Mouse (Mus musculus) forebrain, embryonic 10.5 days (tissue): ENCODE measurements around the gene Robo1. TPM values are rescaled to one million over a fixed set of nuclear protein-coding genes. Genes with fewer than 3 reads are reported as not detected.

Experiments used
- DNase-seq: peaks from one replicate; pipeline ENCODE4 v3.0.0-alpha.2; 2017; ENCODE audit warnings: low spot score; ENCODE audit errors: extremely low spot score
- H3K27ac ChIP-seq: fragments of 300-500 bp; sonication (generic); 2 replicates; pipeline ENCODE4 v1.5.1; 2016; ENCODE audit warnings: mild to moderate bottlenecking
- H3K27me3 ChIP-seq: fragments of 300-500 bp; sonication (generic); 2 replicates; pipeline ENCODE4 v1.6.1; 2016; ENCODE audit warnings: mild to moderate bottlenecking; ENCODE audit not compliant: poor library complexity, severe bottlenecking
- H3K36me3 ChIP-seq: fragments of 300-500 bp; sonication (generic); replicated peaks from 2 replicates; pipeline ENCODE4 v1.6.1; 2016; ENCODE audit warnings: mild to moderate bottlenecking, moderate library complexity
- H3K4me1 ChIP-seq: fragments of 300-500 bp; sonication (generic); 2 replicates; pipeline ENCODE4 v1.6.1; 2016
- H3K4me3 ChIP-seq: fragments of 300-500 bp; sonication (generic); 2 replicates; pipeline ENCODE4 v1.5.1; 2016; ENCODE audit warnings: mild to moderate bottlenecking, moderate library complexity
- H3K9me3 ChIP-seq: fragments of 300-500 bp; sonication (generic); 2 replicates; pipeline ENCODE4 v1.6.1; 2016; ENCODE audit warnings: mild to moderate bottlenecking, moderate library complexity
- WGBS: fragments of 180-500 bp; shearing (Covaris S2); methylation state at CpG from one replicate; pipeline ENCODE4 v1.1.7; 2016; 5-methylcytosine and 5-hydroxymethylcytosine counted together
- polyA plus RNA-seq: library from polyadenylated mRNA; unstranded; fragments of >200 nt; fragmentation: Nextera tagmentation; extraction: Ambion mirVana; gene quantifications from 2 replicates; pipeline ENCODE4 v1.2.1, GENCODE M21; 2016

The Robo1 gene
- polyA plus RNA-seq, 1 experiment from 2014 or later: 22.0 TPM

DNA sequence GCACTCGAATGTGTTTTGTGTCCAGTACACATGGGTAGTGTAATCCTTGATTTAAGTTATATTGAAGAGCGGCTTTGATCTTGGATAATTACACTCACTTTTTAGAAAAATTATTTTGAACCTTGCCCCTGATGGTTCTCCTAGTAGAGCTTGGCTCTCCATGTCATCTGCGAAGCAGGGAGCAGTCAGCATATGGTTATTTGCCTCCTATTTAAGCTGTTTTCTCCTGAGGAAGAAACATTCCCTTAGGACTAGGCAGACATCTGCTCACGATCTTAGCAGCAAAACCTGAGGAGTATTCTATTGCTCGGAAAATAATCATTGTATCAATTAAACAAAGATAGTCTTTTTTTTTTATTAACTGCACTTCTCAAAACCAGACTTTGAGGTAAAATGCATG is 439.6 kb downstream of the Robo1 start:
- H3K27ac ChIP-seq: no peak overlapping the region
- WGBS: 84% methylated on average over 5 of the region's 5 CpGs

DNA sequence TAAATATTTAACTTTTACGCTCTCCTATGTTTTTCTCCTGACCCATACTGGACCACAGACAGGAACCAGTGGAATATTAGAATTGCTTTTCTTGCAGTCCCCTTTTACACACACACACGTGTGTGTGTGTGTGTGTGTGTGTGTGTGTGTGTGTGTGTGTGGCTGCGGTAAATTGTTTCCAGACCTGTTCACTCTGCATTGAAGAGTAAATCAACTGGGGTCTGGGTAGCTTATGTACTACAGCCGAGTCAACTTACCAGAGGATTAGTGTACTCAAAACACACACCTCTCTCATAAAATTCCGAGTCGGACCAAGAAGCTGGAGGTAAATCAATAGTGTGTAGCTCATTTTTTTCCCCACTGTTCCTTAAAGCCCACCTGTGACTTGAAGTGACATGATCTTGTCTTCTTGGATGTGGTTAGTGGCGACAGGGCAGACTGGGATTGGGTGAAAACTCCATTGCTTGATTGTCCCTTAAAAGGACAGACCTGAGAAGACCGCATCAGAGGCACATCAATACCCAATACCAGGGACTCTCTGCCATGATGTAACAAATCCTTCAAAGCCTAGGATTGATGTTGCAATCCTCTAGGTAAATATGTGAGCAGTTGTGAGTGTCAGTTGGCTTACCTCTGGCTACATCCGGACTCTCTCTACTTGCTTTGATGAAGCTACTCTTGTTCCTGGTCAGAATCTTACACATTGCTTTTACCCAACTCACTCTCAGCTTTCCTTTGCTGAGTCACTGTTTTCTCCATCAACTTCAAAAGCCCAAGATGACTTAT is 457.2 kb downstream of the Robo1 start:
- DNase-seq: no peak
- peaks cover 14% of the 10 kb centered on the region for H3K4me1 ChIP-seq
- WGBS: 85% methylated on average over 9 of the region's 9 CpGs

More for the DNA sequence above, 439.6 kb downstream of the Robo1 start:
- Histone ChIP-seq H3K4me1 (peaks cover 4% of the 10 kb centered on the region; the same call in 1 of the 2 replicates), H3K9me3 (peaks cover 10% of the 10 kb centered on the region), H3K36me3 (peaks cover 12% of the 10 kb centered on the region), H3K27me3 (no peaks in the 10 kb centered on the region), H3K4me3 (no peak overlapping the region)
- no peak for DNase-seq

DNA sequence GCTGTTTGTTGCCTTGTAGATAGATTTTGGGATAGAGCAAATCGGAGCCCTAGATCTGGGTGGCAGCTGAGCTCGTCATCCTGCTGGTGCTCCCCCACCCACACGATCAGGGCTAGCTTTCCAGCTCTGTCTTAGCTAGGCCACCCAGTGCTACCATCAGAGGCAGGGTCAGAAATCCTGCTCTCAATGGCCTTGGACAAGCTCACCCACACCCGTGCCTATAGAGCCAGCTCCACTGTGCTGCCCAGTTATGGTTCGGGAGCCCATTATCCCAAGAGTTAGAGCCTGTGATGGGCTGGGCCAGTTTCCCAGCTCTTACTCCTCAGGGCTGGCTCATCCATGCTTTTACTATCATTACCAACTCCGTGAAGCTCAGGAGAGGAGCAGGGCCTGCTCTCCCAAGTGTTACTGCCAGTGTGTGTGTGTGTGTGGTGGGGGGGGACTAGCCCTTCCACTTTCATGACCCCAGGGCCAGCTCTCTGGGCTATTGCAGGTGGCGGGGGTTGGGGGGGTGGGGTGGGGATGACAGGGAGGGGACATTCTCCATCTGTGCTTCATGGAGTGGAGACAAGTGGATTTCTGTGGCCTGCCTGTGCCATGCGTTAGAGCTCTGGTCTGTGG is 461.2 kb downstream of the Robo1 start:
- Histone ChIP-seq H3K36me3 (no peaks in the 10 kb centered on the region), H3K4me1 (peaks cover 50% of the 10 kb centered on the region)

More for the DNA sequence above, 457.2 kb downstream of the Robo1 start:
- H3K36me3 ChIP-seq: no peaks in the 10 kb centered on the region
- no peaks in the 10 kb centered on the region for H3K9me3 ChIP-seq
- no peaks in the 10 kb centered on the region for H3K27me3 ChIP-seq
- no peak overlapping the region for H3K27ac ChIP-seq
- H3K4me3 ChIP-seq: no peak overlapping the region

DNA sequence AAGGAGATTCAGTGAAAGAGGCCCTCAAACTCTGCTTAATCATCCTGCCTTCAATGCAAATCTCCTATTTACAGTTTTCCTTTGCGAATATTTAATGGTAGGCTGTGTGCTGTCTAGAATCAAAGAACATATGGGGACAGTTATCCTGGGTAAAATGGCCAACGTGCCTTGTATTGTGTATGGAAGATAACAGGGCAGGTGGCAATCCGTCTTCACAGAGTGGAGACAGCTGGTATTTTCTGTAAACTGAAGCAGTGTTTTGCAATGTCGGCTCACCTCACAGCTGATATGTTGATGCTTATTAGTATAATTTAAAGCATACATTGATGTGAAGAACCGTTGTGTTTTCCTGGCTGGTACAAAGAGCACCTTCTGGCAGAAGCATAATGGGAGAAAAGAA is 464.2 kb downstream of the Robo1 start:
- Histone ChIP-seq H3K27ac (0 out of 2 replicates have a peak overlapping the region, but pooled peaks have one; percentile 25), H3K36me3 (no peaks in the 10 kb centered on the region), H3K4me3 (no peak overlapping the region), H3K27me3 (no peaks in the 10 kb centered on the region), H3K4me1 (peaks cover 50% of the 10 kb centered on the region), H3K9me3 (no peaks in the 10 kb centered on the region)
- WGBS: 49% methylated on average over 5 of the region's 5 CpGs
- DNase-seq: no peak

More for the DNA sequence above, 461.2 kb downstream of the Robo1 start:
- Histone ChIP-seq H3K4me3 (no peak overlapping the region), H3K27ac (peak overlapping the region; percentile 60; the same call in 1 of the 2 replicates), H3K9me3 (no peaks in the 10 kb centered on the region), H3K27me3 (no peaks in the 10 kb centered on the region)
- no peak for DNase-seq
- WGBS: 78% methylated on average over 8 of the region's 8 CpGs

DNA sequence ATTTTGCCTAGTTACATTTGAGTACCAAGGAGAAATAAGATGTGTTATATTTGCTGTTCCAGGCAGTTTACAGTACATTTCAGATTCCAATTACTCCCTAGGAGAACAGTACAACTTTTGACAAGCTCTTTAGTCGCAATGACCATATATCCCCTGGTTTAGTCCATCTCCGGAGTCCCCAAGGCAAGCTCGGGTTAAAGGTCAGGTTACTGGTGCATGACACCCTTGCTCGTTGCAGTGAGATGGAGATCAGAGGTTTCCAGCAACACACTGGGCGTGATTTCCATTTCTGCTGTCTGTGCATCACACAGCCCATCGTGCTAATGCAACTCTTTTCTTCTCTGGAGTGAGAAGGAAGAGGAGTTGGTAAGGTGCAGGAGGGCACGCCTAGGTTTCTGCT is 464.9 kb downstream of the Robo1 start:
- no peak for DNase-seq
- H3K9me3 ChIP-seq: no peaks in the 10 kb centered on the region
- no peak overlapping the region for H3K4me3 ChIP-seq
- H3K27me3 ChIP-seq: no peaks in the 10 kb centered on the region
- no peaks in the 10 kb centered on the region for H3K36me3 ChIP-seq
- 24% methylated on average over 7 of the region's 7 CpGs for WGBS
- H3K4me1 ChIP-seq: peaks cover 50% of the 10 kb centered on the region
- no peak overlapping the region for H3K27ac ChIP-seq

DNA sequence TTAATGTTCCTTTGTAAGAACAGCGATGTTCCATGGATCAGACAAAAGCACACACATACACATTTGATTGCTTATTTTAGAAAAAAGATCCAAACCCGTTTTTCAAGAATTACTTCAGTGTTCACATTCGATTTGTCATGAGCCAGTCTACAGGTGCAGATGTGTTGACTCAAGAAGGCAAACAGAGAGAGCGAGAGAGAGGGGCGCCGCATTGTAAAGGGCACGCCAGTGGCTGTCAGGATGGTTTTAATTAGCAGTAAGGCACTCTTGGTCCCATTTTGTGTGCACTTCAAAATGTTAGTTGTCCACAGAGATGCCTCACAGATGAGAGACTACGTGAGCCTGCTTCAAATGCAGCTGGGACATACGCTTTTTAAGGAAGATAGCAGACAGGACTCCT is 470.4 kb downstream of the Robo1 start:
- no peak overlapping the region for H3K27ac ChIP-seq
- no peaks in the 10 kb centered on the region for H3K9me3 ChIP-seq
- 62% methylated on average over 9 of the region's 9 CpGs for WGBS

DNA sequence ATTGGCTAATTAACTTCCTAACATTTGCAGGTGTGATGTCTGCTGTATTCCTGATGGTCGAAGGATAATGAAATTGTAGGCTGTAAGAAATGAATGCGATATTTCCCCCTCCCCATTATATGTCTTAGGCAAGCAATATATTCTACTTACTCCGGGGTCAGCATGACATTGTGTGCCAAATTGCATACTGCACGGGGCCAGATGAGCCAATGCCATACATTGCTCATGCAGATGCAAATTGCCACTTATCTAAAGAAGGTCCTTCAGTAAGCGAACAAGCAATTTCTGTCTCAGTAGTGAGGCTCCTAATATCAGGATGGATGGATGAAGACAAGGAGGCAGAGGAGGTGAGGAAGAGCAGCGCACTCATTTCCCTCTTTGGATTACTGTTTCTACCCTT is 474.1 kb downstream of the Robo1 start:
- H3K4me1 ChIP-seq: peaks cover 9% of the 10 kb centered on the region; the same call in 1 of the 2 replicates
- no peaks in the 10 kb centered on the region for H3K9me3 ChIP-seq
- DNase-seq: no peak
- 87% methylated on average over 6 of the region's 6 CpGs for WGBS
- no peaks in the 10 kb centered on the region for H3K27me3 ChIP-seq
- H3K4me3 ChIP-seq: no peak overlapping the region
- H3K36me3 ChIP-seq: no peaks in the 10 kb centered on the region
- H3K27ac ChIP-seq: no peak overlapping the region

More for the DNA sequence above, 470.4 kb downstream of the Robo1 start:
- Histone ChIP-seq H3K4me3 (no peak overlapping the region), H3K4me1 (peaks cover 9% of the 10 kb centered on the region), H3K27me3 (no peaks in the 10 kb centered on the region), H3K36me3 (no peaks in the 10 kb centered on the region)
- DNase-seq: no peak

DNA sequence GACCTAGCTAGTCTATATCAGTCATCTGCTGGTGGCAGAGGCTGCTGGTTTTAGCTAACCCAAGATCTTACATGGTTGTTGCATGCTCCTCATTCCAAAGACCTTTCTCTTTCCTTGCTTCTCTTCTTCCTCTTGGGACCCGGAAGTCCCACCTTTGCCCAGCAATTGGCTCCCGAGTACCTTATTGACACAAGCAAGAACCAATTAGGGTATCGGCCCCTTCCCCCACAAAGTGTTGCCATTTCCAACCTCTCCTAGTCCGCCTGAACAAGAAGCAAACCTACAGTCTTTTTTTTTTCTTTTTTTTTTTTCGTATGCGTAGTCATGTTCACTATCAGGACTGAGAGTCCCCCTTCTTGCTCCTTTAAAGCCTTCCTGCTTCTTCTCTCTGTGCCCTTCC is 478.0 kb downstream of the Robo1 start:
- Histone ChIP-seq H3K9me3 (no peaks in the 10 kb centered on the region), H3K27me3 (no peaks in the 10 kb centered on the region), H3K4me3 (no peak overlapping the region), H3K27ac (no peak overlapping the region), H3K36me3 (no peaks in the 10 kb centered on the region), H3K4me1 (peaks cover 17% of the 10 kb centered on the region)
- no peak for DNase-seq
- 89% methylated on average over 6 of the region's 6 CpGs for WGBS

DNA sequence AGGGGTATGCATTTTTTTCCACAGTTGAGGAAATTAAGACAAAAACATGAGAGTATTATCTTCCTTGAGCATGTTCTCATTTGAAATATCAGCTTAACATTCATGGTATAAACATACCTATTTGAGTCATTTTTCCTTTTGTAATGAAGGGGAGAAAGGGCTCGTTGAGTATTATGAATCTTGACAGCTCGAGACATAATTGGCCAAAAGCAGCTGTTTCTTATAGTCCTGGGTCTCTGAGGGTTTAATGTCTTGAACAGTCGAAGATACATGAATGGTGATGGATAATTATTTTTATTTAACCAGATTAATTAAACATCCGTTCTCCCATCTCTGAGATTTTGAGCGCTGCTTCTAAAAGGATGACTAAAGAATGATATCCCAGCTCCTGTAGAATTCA is 478.5 kb downstream of the Robo1 start:
- H3K9me3 ChIP-seq: no peaks in the 10 kb centered on the region
- WGBS: 81% methylated on average over 5 of the region's 5 CpGs
- H3K4me3 ChIP-seq: no peak overlapping the region
- H3K27me3 ChIP-seq: no peaks in the 10 kb centered on the region
- H3K27ac ChIP-seq: no peak overlapping the region
- H3K4me1 ChIP-seq: peaks cover 17% of the 10 kb centered on the region
- H3K36me3 ChIP-seq: no peaks in the 10 kb centered on the region
- DNase-seq: no peak

DNA sequence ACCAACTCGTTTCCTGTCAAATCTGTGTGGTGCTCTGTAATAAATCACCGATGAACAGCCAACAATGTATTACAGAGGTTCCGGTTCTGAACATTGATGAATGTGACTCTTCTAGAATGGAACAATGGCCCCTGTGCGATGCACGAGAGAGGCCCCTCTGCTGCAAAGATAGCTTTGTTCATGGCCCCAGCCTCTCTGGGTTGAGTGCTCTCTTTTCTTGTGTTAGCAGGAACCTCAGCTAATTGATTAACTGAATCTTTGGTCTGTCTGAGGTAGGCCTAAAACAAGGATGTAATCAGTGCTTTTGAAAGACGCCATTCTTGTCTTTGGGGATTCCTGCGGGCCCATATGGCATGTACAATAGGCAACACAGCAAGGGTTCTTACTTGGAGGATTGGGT is 479.9 kb downstream of the Robo1 start:
- Histone ChIP-seq H3K9me3 (no peaks in the 10 kb centered on the region), H3K4me3 (no peak overlapping the region), H3K27me3 (no peaks in the 10 kb centered on the region), H3K4me1 (peaks cover 17% of the 10 kb centered on the region), H3K36me3 (no peaks in the 10 kb centered on the region), H3K27ac (peak overlapping the region; percentile 67)
- DNase-seq: no peak
- 6% methylated on average over 7 of the region's 7 CpGs for WGBS

DNA sequence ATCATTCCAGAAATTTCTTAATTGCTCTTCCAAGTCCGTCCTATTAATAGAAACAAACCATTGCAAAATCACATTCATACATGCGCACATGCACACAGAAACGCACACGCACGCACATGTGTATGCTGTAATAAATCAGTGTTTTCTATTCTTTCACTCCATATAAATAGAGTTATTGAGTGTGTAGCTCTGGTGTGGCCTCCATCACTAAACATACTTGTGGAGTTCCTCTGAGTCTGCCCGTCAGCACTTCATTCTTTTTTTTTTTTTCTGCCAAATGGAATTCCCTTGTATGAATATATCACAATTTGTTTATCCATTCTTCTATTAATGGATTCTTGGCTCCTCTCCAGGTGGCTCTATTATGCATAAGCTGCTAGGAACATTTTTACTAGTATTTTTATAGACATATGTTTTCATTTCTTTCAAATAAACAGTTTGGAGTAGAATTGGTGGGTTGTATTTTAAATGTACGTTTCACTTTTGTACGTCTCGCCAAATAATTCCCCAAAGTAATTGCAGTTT is 483.1 kb downstream of the Robo1 start:
- Histone ChIP-seq H3K9me3 (no peaks in the 10 kb centered on the region), H3K4me1 (peaks cover 26% of the 10 kb centered on the region), H3K4me3 (no peak overlapping the region), H3K27me3 (no peaks in the 10 kb centered on the region), H3K36me3 (no peaks in the 10 kb centered on the region), H3K27ac (no peak overlapping the region)
- DNase-seq: no peak
- 97% methylated on average over 9 of the region's 9 CpGs for WGBS

DNA sequence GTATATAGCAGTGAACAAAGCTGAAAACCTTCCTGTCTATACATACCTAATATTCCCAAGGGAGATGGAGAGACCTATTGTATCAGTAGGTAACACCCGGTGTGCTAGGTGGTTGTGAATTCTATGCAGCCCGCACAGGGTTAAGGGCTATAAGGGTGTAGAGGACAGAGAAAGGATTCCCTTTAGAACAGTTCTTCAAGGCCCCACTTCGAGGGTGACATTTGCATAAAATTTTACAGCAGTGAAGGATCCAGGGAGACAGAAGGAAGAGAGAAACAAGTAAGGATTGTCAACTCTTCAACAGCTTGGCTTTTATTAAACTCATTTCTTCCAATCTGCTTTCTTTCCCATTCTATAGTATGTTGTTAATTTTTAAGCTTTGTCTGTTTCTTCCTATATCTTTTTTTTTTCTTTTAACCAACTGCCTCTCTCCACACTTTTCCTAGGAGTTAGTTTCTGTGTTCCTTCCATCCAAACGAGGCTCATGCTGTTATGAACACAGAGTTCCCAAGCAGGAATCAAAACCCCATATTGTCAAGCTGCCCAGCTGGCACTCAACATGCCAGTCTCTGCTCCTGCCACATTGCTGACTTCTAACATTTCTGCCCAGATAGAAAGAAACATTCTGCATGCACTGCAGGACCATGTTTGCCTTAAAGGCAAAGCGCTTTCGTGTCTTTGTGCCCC is 486.7 kb downstream of the Robo1 start:
- peaks cover 19% of the 10 kb centered on the region for H3K4me1 ChIP-seq
- no peak overlapping the region for H3K27ac ChIP-seq
- WGBS: 76% methylated on average over 6 of the region's 6 CpGs
- no peak overlapping the region for H3K4me3 ChIP-seq
- no peaks in the 10 kb centered on the region for H3K9me3 ChIP-seq
- no peaks in the 10 kb centered on the region for H3K27me3 ChIP-seq
- no peaks in the 10 kb centered on the region for H3K36me3 ChIP-seq
- DNase-seq: no peak

DNA sequence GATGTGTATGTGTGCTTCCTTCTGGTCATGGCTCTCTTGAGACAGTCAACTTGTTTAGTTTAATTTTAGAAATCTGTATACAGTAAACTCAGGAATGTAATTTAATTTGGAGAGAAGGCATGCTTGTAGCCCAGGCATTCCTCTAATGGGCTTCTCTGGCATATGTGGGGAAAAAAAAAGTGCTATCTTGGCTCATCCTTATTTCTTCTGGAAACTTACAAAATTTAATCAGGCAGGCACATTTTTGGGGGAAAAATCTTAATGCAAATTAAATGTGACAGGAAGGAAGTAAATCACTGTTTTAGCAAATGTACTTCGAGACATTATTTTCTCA is 487.2 kb downstream of the Robo1 start:
- Histone ChIP-seq H3K4me3 (no peak overlapping the region), H3K36me3 (no peaks in the 10 kb centered on the region), H3K9me3 (no peaks in the 10 kb centered on the region), H3K4me1 (peaks cover 24% of the 10 kb centered on the region), H3K27me3 (no peaks in the 10 kb centered on the region), H3K27ac (no peak overlapping the region)
- WGBS: 81% methylated on average over 1 of the region's 1 CpGs
- DNase-seq: no peak
